Mouse (Mus musculus) hindbrain, postnatal 0 days (tissue): Measurements from ENCODE around the gene Grk2. TPM values are rescaled to one million over a fixed set of nuclear protein-coding genes. Genes with fewer than 3 reads are reported as not detected.

Source experiments
- ATAC-seq: fragments of 200-750 bp; cut with Nextera tagmentation; 2 replicates; pipeline ENCODE4 v1.8.0; 2017; ENCODE audit warnings: mild to moderate bottlenecking, moderate TSS enrichment, moderate library complexity
- DNase-seq: peaks from one replicate; pipeline ENCODE4 v3.0.0-alpha.2; 2015; ENCODE audit warnings: low spot score
- H3K27ac ChIP-seq: fragments of 300-500 bp; sonication (generic); 2 replicates; pipeline ENCODE4 v1.5.1; 2014; ENCODE audit warnings: mild to moderate bottlenecking
- H3K27me3 ChIP-seq: fragments of 300-500 bp; sonication (generic); 2 replicates; pipeline ENCODE4 v1.6.1; 2014; ENCODE audit warnings: low read length, mixed read lengths; ENCODE audit not compliant: insufficient read depth
- H3K36me3 ChIP-seq: fragments of 300-500 bp; sonication (generic); 2 replicates; pipeline ENCODE4 v1.6.1; 2014; ENCODE audit warnings: low read length, mixed read lengths; ENCODE audit not compliant: insufficient read depth
- H3K4me1 ChIP-seq: fragments of 300-500 bp; sonication (generic); 2 replicates; pipeline ENCODE4 v1.6.1; 2014; ENCODE audit warnings: antibody characterized with exemption, low read length, mixed read lengths; ENCODE audit not compliant: insufficient read depth
- H3K4me2 ChIP-seq: fragments of 300-500 bp; sonication (generic); 2 replicates; pipeline ENCODE4 v1.6.1; 2014; ENCODE audit warnings: low read depth, mild to moderate bottlenecking, low read length, moderate library complexity, mixed read lengths
- H3K4me3 ChIP-seq: fragments of 300-500 bp; sonication (generic); 2 replicates; pipeline ENCODE4 v1.5.1; 2014; ENCODE audit warnings: low read length
- H3K9ac ChIP-seq: fragments of 300-500 bp; sonication (generic); replicated peaks from 2 replicates; pipeline ENCODE4 v1.6.1; 2014; ENCODE audit warnings: mild to moderate bottlenecking, low read length, moderate library complexity, mixed read lengths
- H3K9me3 ChIP-seq: fragments of 300-500 bp; sonication (generic); 2 replicates; pipeline ENCODE4 v1.6.1; 2016; ENCODE audit warnings: low read length, mixed read lengths
- CTCF ChIP-seq: IDR thresholded peaks from 2 replicates; pipeline ENCODE4 v1.5.1; 2016; ENCODE audit warnings: antibody characterized with exemption, control low read depth, low read depth
- WGBS: fragments of 180-500 bp; shearing (Covaris S2); extraction: QIAGEN DNeasy Blood & Tissue Kit; methylation state at CpG from one replicate; pipeline ENCODE4 v1.1.7; 2014; 5-methylcytosine and 5-hydroxymethylcytosine counted together
- polyA plus RNA-seq: library from polyadenylated mRNA; unstranded; fragments of >200 nt; fragmentation: Nextera tagmentation; extraction: Ambion mirVana; gene quantifications from 2 replicates; pipeline ENCODE4 v1.2.1, GENCODE M21; 2015
- total RNA-seq: library from RNA; depleted of rRNA; stranded (reverse); fragments of >200 nt; gene quantifications from 2 replicates; pipeline ENCODE4 v1.2.3, GENCODE M21; 2014

Gene Grk2
- total and polyA plus RNA-seq, 2 experiments from 2014 or later, result 25.8 to 142 TPM

GRCm38 (mm10) chr19:4300271-4300704, 5.7 kb downstream of the Grk2 start:
- H3K4me3 ChIP-seq, result no peak overlapping the region
- H3K9ac ChIP-seq, result no peak overlapping the region
- H3K4me1 ChIP-seq, result peaks cover 51% of the 10 kb centered on the region
- no peaks in the 10 kb centered on the region for H3K27me3 ChIP-seq
- no peak for TF ChIP-seq CTCF
- no peaks in the 10 kb centered on the region for H3K36me3 ChIP-seq
- no peak overlapping the region for H3K4me2 ChIP-seq
- H3K27ac ChIP-seq, result no peak overlapping the region
- ATAC-seq (no peak), DNase-seq (no peak)
- H3K9me3 ChIP-seq, result no peaks in the 10 kb centered on the region
- WGBS, result 49% methylated on average over 7 of the region's 7 CpGs

- no peak for ATAC-seq
- H3K4me1 ChIP-seq, result peaks cover 47% of the 10 kb centered on the region
- no peak overlapping the region for H3K4me2 ChIP-seq
- H3K4me3 ChIP-seq, result no peak overlapping the region
- 81% methylated on average over 6 of the region's 6 CpGs for WGBS
- H3K9ac ChIP-seq, result no peak overlapping the region
- no peak for DNase-seq
- no peak overlapping the region for H3K27ac ChIP-seq
- no peaks in the 10 kb centered on the region for H3K9me3 ChIP-seq
- no peaks in the 10 kb centered on the region for H3K27me3 ChIP-seq
- no peak for TF ChIP-seq CTCF
- no peaks in the 10 kb centered on the region for H3K36me3 ChIP-seq
These were observed 6.3 kb downstream of the Grk2 start for GRCm38 (mm10) chr19:4299574-4300270.

- Histone ChIP-seq H3K4me3 (no peak overlapping the region), H3K36me3 (no peaks in the 10 kb centered on the region), H3K9me3 (no peaks in the 10 kb centered on the region), H3K4me2 (no peak overlapping the region), H3K4me1 (peaks cover 42% of the 10 kb centered on the region), H3K27ac (no peak overlapping the region), H3K27me3 (no peaks in the 10 kb centered on the region), H3K9ac (no peak overlapping the region)
- DNase-seq, result no peak
- 82% methylated on average over 7 of the region's 7 CpGs for WGBS
- no peak for ATAC-seq
- TF ChIP-seq CTCF, result no peak
These were observed 6.9 kb downstream of the Grk2 start for GRCm38 (mm10) chr19:4299126-4299525.

- Histone ChIP-seq H3K4me1 (peaks cover 39% of the 10 kb centered on the region), H3K27ac (no peak overlapping the region), H3K4me2 (no peak overlapping the region), H3K4me3 (no peak overlapping the region), H3K27me3 (no peaks in the 10 kb centered on the region), H3K9ac (no peak overlapping the region), H3K36me3 (no peaks in the 10 kb centered on the region), H3K9me3 (no peaks in the 10 kb centered on the region)
- ATAC-seq (no peak), DNase-seq (no peak)
- no peak for TF ChIP-seq CTCF
- WGBS, result 87% methylated on average over 17 of the region's 17 CpGs
These were observed 7.5 kb downstream of the Grk2 start for GRCm38 (mm10) chr19:4298322-4299121.

- ATAC-seq, result no peak
- no peak overlapping the region for H3K9ac ChIP-seq
- 87% methylated on average over 5 of the region's 5 CpGs for WGBS
- H3K4me3 ChIP-seq, result no peak overlapping the region
- peaks cover under 1% of the 10 kb centered on the region; the same call in 1 of the 2 replicates for H3K36me3 ChIP-seq
- no peaks in the 10 kb centered on the region for H3K27me3 ChIP-seq
- TF ChIP-seq CTCF, result no peak
- H3K27ac ChIP-seq, result no peak overlapping the region
- no peak for DNase-seq
- no peak overlapping the region for H3K4me2 ChIP-seq
- H3K9me3 ChIP-seq, result no peaks in the 10 kb centered on the region
- peaks cover 32% of the 10 kb centered on the region for H3K4me1 ChIP-seq
These were observed 8.2 kb downstream of the Grk2 start for GRCm38 (mm10) chr19:4297851-4298250.

GRCm38 (mm10) chr19:4296611-4297010, 9.4 kb downstream of the Grk2 start:
- 84% methylated on average over 2 of the region's 2 CpGs for whole genome bisulfite sequencing
- no peak for ATAC-seq
- Histone ChIP-seq H3K36me3 (peaks cover 13% of the 10 kb centered on the region), H3K27ac (no peak overlapping the region), H3K9me3 (no peaks in the 10 kb centered on the region), H3K27me3 (no peaks in the 10 kb centered on the region), H3K4me3 (no peak overlapping the region), H3K4me1 (peaks cover 20% of the 10 kb centered on the region), H3K9ac (no peak overlapping the region), H3K4me2 (no peak overlapping the region)
- no peak for DNase-seq
- TF ChIP-seq CTCF, result no peak
